Mouse (Mus musculus) ES-CJ7 (cell line): ENCODE measurements around the gene Vmn1r166.
"Not testable (repeated sequence)": the region's sequence is repeated elsewhere in the genome, so short reads cannot be mapped to it uniquely, and the experiment has no call there.

Experiments
- DNase-seq: peaks from one replicate; pipeline ENCODE4 v3.0.0; 2011; ENCODE audit warnings: low read depth, low spot score

Vmn1r166 gene

DNA sequence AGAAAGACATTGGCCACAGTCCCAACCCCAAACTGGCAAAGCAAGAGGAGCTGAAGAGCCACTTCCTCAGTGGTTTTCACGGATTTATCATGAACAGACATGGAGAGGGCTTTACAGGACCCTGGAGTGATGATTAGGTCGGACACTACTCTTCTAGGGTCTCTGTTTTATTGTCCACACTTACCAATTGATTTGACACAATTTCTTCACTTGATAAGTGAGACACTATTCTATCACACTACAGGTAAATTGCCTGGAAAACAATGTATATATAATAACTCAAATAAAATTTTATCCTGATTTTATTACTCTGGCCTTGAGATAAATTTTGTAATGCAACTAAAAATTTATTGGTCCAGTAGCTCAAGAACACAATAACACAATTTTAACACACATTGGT, at the start of gene Vmn1r166:
Gene Vmn1r166, minus strand, starts transcription at position 101 of the 400 bp plus-strand sequence.
- DNase-seq: not testable (repeated sequence)

DNA sequence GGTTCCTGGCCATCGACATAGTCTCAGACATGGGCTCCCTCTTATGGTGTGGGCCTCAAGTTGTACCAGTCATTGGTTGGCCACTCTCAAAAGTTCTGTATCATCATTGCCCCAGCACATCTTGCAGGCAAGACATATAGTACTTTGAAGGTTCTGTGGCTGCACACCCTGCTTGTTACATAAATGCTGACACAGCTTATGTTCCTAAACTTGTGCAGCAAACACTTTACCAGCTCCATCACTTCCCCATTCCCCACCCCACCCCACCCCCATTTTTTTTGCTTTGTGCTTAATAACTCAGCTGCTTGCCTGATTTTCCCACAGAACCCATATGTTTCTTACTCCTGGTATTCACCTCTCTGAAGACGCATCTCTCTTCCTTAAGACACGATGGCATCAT, 49.4 kb upstream of the Vmn1r166 start, which contains the start of gene Nlrp4e:
Gene Nlrp4e, plus strand, starts transcription at position 301 of the 400 bp plus-strand sequence.
- DNase-seq: not testable (repeated sequence)

DNA sequence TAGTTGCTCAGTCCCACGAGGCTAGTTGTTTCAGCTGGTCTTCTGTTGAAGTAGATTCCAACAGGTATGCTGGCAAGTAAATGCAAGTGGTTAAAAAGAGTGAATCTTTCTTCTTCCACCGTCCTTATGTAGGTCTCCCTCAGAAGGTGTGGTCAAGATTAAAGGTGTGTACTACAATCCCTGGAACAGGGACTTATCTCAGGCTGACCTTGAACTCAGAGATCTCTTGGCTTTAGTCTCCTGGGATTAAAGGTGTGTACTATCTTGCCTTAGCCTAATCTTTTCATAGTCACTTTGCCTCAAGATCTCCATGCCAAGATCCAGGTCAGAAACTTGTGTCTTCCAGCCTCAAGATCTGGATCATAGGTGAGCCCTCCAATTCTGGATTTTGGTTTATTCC, 27.3 kb upstream of the Vmn1r166 start, which contains the start of gene Gm6902:
Gene Gm6902, minus strand, starts transcription at position 101 of the 400 bp plus-strand sequence.
- not testable (repeated sequence) for DNase-seq

DNA sequence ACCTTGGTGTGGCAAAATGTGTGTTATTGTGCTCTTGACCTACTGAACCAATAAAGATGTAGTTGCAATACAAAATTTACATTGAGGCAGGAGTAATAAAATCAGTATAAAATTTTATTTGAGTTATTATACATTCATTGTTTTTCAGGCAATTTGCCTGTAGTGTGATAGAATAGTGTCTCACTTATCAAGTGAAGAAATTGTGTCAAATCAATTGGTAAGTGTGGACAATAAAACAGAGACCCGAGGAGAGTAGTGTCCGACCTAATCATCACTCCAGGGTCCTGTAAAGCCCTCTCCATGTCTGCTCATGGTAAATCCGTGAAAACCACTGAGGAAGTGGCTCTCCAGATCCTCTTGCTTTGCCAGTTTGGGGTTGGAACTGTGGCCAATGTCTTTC, 34.5 kb downstream of the Vmn1r166 start, which contains the start of gene Vmn1r165:
Gene Vmn1r165, plus strand, starts transcription at position 301 of the 400 bp plus-strand sequence.
- DNase-seq: not testable (repeated sequence)
